Mouse (Mus musculus) lung, adult 2 months (tissue): ENCODE results near the gene Zfp273.

Experiments
- CTCF ChIP-seq: fragments of 200-500 bp; IDR thresholded peaks from 2 replicates; pipeline ENCODE4 v1.5.1; 2011; ENCODE audit warnings: mild to moderate bottlenecking, low read length, control low read depth; ENCODE audit not compliant: insufficient read depth
- POLR2A ChIP-seq: fragments of 200-500 bp; IDR thresholded peaks from 2 replicates; pipeline ENCODE4 v1.6.1; 2011; ENCODE audit warnings: low read depth, mild to moderate bottlenecking, control low read depth, low read length, borderline replicate concordance; ENCODE audit errors: extremely low read depth

DNA sequence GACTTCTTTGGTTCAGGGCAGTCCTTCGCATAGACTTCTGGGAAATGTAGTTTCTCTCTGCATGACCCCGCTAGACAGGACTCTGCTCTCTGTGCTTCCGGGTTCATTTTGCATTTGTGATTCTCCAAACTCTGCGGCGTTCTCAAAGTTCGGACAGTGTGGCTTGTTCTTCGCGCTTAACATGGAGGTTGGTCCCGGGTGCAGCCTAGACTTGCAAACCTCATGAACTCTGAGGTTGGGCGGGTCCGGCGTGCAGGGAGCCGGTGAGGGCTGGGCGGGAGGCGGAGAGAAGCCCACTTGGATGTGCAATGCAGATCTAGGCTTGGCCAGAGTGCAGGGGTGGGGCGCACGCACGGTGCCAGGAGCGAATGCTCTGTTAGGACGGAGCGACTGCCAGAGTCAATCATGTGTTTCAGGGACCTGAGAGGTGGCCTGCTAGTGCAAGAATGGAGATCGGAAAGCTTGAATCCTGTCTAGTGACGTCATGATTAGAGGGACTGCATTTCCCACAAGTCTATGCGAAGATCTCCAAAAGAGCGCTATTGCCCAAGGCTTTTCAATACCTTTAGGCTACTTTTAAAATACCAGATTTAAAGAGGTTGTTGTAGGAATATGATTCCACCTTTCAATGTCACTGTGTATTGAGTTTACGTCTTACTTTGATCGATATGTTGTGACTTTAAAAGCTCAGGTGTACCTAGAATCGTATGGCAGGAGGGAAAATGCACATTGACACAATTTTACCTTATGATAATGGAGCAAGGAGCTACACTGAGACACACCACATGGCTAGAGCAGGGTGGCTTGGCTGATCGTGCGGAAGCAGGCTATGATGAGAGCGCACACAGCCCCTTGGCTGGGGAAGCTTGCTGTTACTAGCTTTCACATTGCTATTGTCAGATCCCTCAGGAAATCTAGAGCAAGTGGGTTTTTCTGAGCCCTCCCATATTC is at the start of gene Zfp273:
- TF ChIP-seq POLR2A (peak; percentile 35; the same call in 1 of the 2 replicates), CTCF (no peak)
